Mouse (Mus musculus) left cerebral cortex, postnatal 4 days (tissue): ENCODE measurements at regions not wholly inside any gene's neighbourhood (a gene's known extent, or its start where the extent isn't known, plus 50 kb on each side); places are given as distances from the start of the nearest gene placed in this dataset.
A peak's percentile ranks its signal among the peaks of the same experiment; 100 is the strongest.

Source experiments
- DNase-seq: peaks from one replicate; pipeline ENCODE4 v3.0.0-alpha.2; 2022
- intact Hi-C: fragments of 180-260 bp; cut with DNase I; formaldehyde crosslinking; loops from one replicate; pipeline ENCODE4 v1.15.1; 2025

- intact Hi-C loops = no loop called here
- DNase-seq = no peak
Measured at GRCm38 (mm10) chr2:72749495-72749894, 230.8 kb downstream of the Sp3 start.

GRCm38 (mm10) chr2:72751441-72751840 is 228.8 kb downstream of the Sp3 start:
- no peak for DNase-seq
- intact Hi-C loops = no loop called here

- DNase-seq = no peak
- intact Hi-C loops = no loop called here
Measured at GRCm38 (mm10) chr2:72752624-72753176, 227.5 kb downstream of the Sp3 start.

- intact Hi-C loops = no loop called here
- no peak for DNase-seq
Measured at GRCm38 (mm10) chr2:72753788-72754713, 226.2 kb downstream of the Sp3 start.

GRCm38 (mm10) chr2:72763454-72763853 is 216.8 kb downstream of the Sp3 start:
- intact Hi-C loops = no loop called here
- no peak for DNase-seq

GRCm38 (mm10) chr2:72769030-72769630 is 211.1 kb downstream of the Sp3 start:
- no peak for DNase-seq
- intact Hi-C loops = no loop called here

GRCm38 (mm10) chr2:72773401-72773800 is 206.8 kb downstream of the Sp3 start:
- peak; percentile 22 for DNase-seq
- intact Hi-C loops = no loop called here

- DNase-seq = no peak
- intact Hi-C loops = no loop called here
Measured at GRCm38 (mm10) chr2:72777330-72777729, 202.9 kb downstream of the Sp3 start.

GRCm38 (mm10) chr2:72777806-72778510 is 202.3 kb downstream of the Sp3 start:
- intact Hi-C loops = no loop called here
- DNase-seq = no peak

GRCm38 (mm10) chr2:72779268-72780163 is 200.7 kb downstream of the Sp3 start:
- no peak for DNase-seq
- intact Hi-C loops = no loop called here

- DNase-seq = peak; percentile 70
Measured at GRCm38 (mm10) chr2:72781369-72782275, 198.6 kb downstream of the Sp3 start.

GRCm38 (mm10) chr2:72782355-72782754 is 197.9 kb downstream of the Sp3 start:
- no peak for DNase-seq
- intact Hi-C loops = no loop called here

More at GRCm38 (mm10) chr2:72781369-72782275, 198.6 kb downstream of the Sp3 start:
- intact Hi-C loops = no loop called here

GRCm38 (mm10) chr2:72785365-72786043 is 194.7 kb downstream of the Sp3 start:
- intact Hi-C loops = no loop called here
- DNase-seq = no peak

GRCm38 (mm10) chr2:72786044-72786737 is 194.1 kb downstream of the Sp3 start:
- DNase-seq = no peak
- intact Hi-C loops = no loop called here

GRCm38 (mm10) chr2:72787616-72788015 is 192.6 kb downstream of the Sp3 start:
- intact Hi-C loops = no loop called here
- DNase-seq = no peak

- no peak for DNase-seq
- intact Hi-C loops = no loop called here
Measured at GRCm38 (mm10) chr2:72791496-72791895, 188.8 kb downstream of the Sp3 start.

- intact Hi-C loops = no loop called here
- DNase-seq = no peak
Measured at GRCm38 (mm10) chr2:72793424-72793823, 186.8 kb downstream of the Sp3 start.

GRCm38 (mm10) chr2:72794501-72794900 is 185.7 kb downstream of the Sp3 start:
- intact Hi-C loops = no loop called here
- no peak for DNase-seq
